Mouse (Mus musculus) kidney, postnatal 0 days (tissue): Measurements from ENCODE around the gene Dpp9. TPM values are rescaled to one million over a fixed set of nuclear protein-coding genes. Genes with fewer than 3 reads are reported as not detected.

Experiments
- ATAC-seq: fragments of 200-750 bp; cut with Nextera tagmentation; replicated peaks from 2 replicates; pipeline ENCODE4 v1.8.0; 2017; ENCODE audit warnings: low read depth, moderate number of reproducible peaks, moderate TSS enrichment, moderate library complexity; ENCODE audit not compliant: low FRiP score
- DNase-seq: peaks from one replicate; pipeline ENCODE4 v3.0.0-alpha.2; 2016; ENCODE audit warnings: low spot score
- H3K27ac ChIP-seq: fragments of 300-500 bp; sonication (generic); 2 replicates; pipeline ENCODE4 v1.5.1; 2014; ENCODE audit warnings: mild to moderate bottlenecking
- H3K27me3 ChIP-seq: fragments of 300-500 bp; sonication (generic); 2 replicates; pipeline ENCODE4 v1.6.1; 2014; ENCODE audit warnings: low read length, mixed read lengths; ENCODE audit not compliant: insufficient read depth
- H3K36me3 ChIP-seq: fragments of 300-500 bp; sonication (generic); 2 replicates; pipeline ENCODE4 v1.6.1; 2014; ENCODE audit warnings: low read length, mixed read lengths; ENCODE audit not compliant: insufficient read depth
- H3K4me1 ChIP-seq: fragments of 300-500 bp; sonication (generic); replicated peaks from 2 replicates; pipeline ENCODE4 v1.6.1; 2014; ENCODE audit warnings: antibody characterized with exemption, low read length, mixed read lengths; ENCODE audit not compliant: insufficient read depth
- H3K4me2 ChIP-seq: fragments of 300-500 bp; sonication (generic); 2 replicates; pipeline ENCODE4 v1.6.1; 2014; ENCODE audit warnings: mild to moderate bottlenecking, low read length, moderate library complexity, mixed read lengths
- H3K4me3 ChIP-seq: fragments of 300-500 bp; sonication (generic); replicated peaks from 2 replicates; pipeline ENCODE4 v1.5.1; 2014; ENCODE audit warnings: low read depth, low read length
- H3K9ac ChIP-seq: fragments of 300-500 bp; sonication (generic); 2 replicates; pipeline ENCODE4 v1.6.1; 2014; ENCODE audit warnings: low read depth, low read length
- H3K9me3 ChIP-seq: fragments of 300-500 bp; sonication (generic); replicated peaks from 2 replicates; pipeline ENCODE4 v1.6.1; 2016; ENCODE audit warnings: low read length, inconsistent platforms, mixed read lengths
- CTCF ChIP-seq: IDR thresholded peaks from 2 replicates; pipeline ENCODE4 v1.5.1; 2016; ENCODE audit warnings: antibody characterized with exemption, low read depth, mild to moderate bottlenecking, moderate library complexity
- WGBS: fragments of 180-500 bp; shearing (Covaris S2); extraction: QIAGEN DNeasy Blood & Tissue Kit; methylation state at CpG from one replicate; pipeline ENCODE4 v1.1.7; 2014; 5-methylcytosine and 5-hydroxymethylcytosine counted together
- polyA plus RNA-seq: library from polyadenylated mRNA; unstranded; fragments of >200 nt; fragmentation: Nextera tagmentation; extraction: Ambion mirVana; gene quantifications from 2 replicates; pipeline ENCODE4 v1.2.1, GENCODE M21; 2015

Dpp9 gene
- polyA plus RNA-seq, 1 experiment from 2014 or later: 22.1 TPM

- H3K27ac ChIP-seq: peak overlapping the region; percentile 40
- peak; percentile 38 for DNase-seq
- H3K27me3 ChIP-seq: no peaks in the 10 kb centered on the region
- 67% methylated on average over 6 of the region's 6 CpGs for WGBS
- ATAC-seq: no peak; the same call in 1 of the 2 replicates
- TF ChIP-seq CTCF: no peak
- H3K9ac ChIP-seq: no peak overlapping the region
- no peak overlapping the region for H3K4me3 ChIP-seq
- H3K4me1 ChIP-seq: no peaks in the 10 kb centered on the region
- no peak overlapping the region for H3K4me2 ChIP-seq
- H3K9me3 ChIP-seq: no peaks in the 10 kb centered on the region
- H3K36me3 ChIP-seq: no peaks in the 10 kb centered on the region
Measured at GRCm38 (mm10) chr17:56169830-56170229, 48.9 kb downstream of the Dpp9 start.

GRCm38 (mm10) chr17:56165671-56166070 is 53.0 kb downstream of the Dpp9 start:
- no peak overlapping the region for H3K27ac ChIP-seq
- no peak for ATAC-seq
- H3K27me3 ChIP-seq: no peaks in the 10 kb centered on the region
- no peak for TF ChIP-seq CTCF
- no peak overlapping the region for H3K9ac ChIP-seq
- no peak overlapping the region for H3K4me2 ChIP-seq
- H3K4me3 ChIP-seq: no peak overlapping the region
- H3K4me1 ChIP-seq: peaks cover 5% of the 10 kb centered on the region
- 45% methylated on average over 11 of the region's 11 CpGs for WGBS
- H3K9me3 ChIP-seq: no peaks in the 10 kb centered on the region
- no peaks in the 10 kb centered on the region for H3K36me3 ChIP-seq
- peak; percentile 54 for DNase-seq

GRCm38 (mm10) chr17:56164510-56164909 is 54.2 kb downstream of the Dpp9 start:
- no peak for ATAC-seq
- no peak for TF ChIP-seq CTCF
- Histone ChIP-seq H3K27me3 (no peaks in the 10 kb centered on the region), H3K4me1 (peaks cover 5% of the 10 kb centered on the region), H3K4me2 (no peak overlapping the region), H3K9me3 (no peaks in the 10 kb centered on the region), H3K9ac (no peak overlapping the region), H3K4me3 (no peak overlapping the region), H3K36me3 (no peaks in the 10 kb centered on the region), H3K27ac (no peak overlapping the region)
- 72% methylated on average over 3 of the region's 3 CpGs for WGBS
- DNase-seq: no peak

GRCm38 (mm10) chr17:56163523-56164102 is 55.1 kb downstream of the Dpp9 start:
- TF ChIP-seq CTCF: no peak
- 66% methylated on average over 6 of the region's 6 CpGs for WGBS

GRCm38 (mm10) chr17:56162231-56162774 is 56.4 kb downstream of the Dpp9 start, which contains the start of gene Tnfaip8l1:
Tnfaip8l1 (plus strand) TSS chr17:56162477.
- DNase-seq (peak; percentile 97), ATAC-seq (peak; percentile 97)
- no peaks in the 10 kb centered on the region for H3K36me3 ChIP-seq
- peaks cover 5% of the 10 kb centered on the region for H3K4me1 ChIP-seq
- peaks cover 10% of the 10 kb centered on the region; the same call in 1 of the 2 replicates for H3K27me3 ChIP-seq
- H3K27ac ChIP-seq: no peak within 1 kb of the TSS
- WGBS: 1% methylated on average over 30 of the region's 30 CpGs
- H3K4me3 ChIP-seq: peak within 1 kb of the TSS; percentile 32
- no peaks in the 10 kb centered on the region for H3K9me3 ChIP-seq
- H3K9ac ChIP-seq: peak within 1 kb of the TSS; percentile 20; the same call in 1 of the 2 replicates
- TF ChIP-seq CTCF: no peak
- peak within 1 kb of the TSS; percentile 60 for H3K4me2 ChIP-seq

More at GRCm38 (mm10) chr17:56163523-56164102, 55.1 kb downstream of the Dpp9 start:
- Histone ChIP-seq H3K9me3 (no peaks in the 10 kb centered on the region), H3K4me1 (peaks cover 5% of the 10 kb centered on the region), H3K27ac (no peak overlapping the region), H3K27me3 (no peaks in the 10 kb centered on the region), H3K4me3 (0 out of 2 replicates have a peak overlapping the region, but pooled peaks have one; percentile 32), H3K9ac (no peak overlapping the region), H3K4me2 (peak overlapping the region; percentile 60), H3K36me3 (no peaks in the 10 kb centered on the region)
- DNase-seq: no peak
- no peak for ATAC-seq

GRCm38 (mm10) chr17:56159729-56160128 is 59.0 kb downstream of the Dpp9 start:
- Histone ChIP-seq H3K4me1 (peaks cover 5% of the 10 kb centered on the region), H3K27ac (no peak overlapping the region), H3K9ac (no peak overlapping the region), H3K4me2 (no peak overlapping the region), H3K36me3 (no peaks in the 10 kb centered on the region), H3K4me3 (no peak overlapping the region), H3K27me3 (peaks cover 10% of the 10 kb centered on the region; the same call in 1 of the 2 replicates), H3K9me3 (no peaks in the 10 kb centered on the region)
- peak; percentile 23; the same call in 1 of the 2 replicates for ATAC-seq
- TF ChIP-seq CTCF: peak; percentile 92
- peak; percentile 79 for DNase-seq
- WGBS: 5% methylated on average over 9 of the region's 9 CpGs
